Mouse (Mus musculus): ENCODE data around the gene Pde9a.

Gene Pde9a

DNA sequence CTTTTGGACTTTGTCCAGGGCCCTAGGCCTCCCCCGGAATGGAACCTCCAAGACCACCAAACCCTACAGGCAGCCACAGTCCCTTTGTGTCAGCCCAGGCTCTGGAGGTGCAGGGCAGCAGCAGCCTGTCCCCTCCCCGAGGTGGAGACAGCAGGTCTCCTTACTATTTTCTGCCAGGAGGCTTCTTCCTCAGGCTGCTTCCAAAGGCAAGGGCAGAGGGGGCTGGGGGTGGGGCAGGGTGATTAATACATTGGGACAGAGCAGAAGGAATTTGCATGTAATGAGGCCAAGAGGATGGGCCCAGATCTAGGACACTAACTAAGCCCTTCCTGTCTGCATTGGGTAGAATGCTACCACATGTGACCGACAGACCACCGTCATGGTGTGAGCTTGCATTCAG, 74.4 kb downstream of the Pde9a start:
- in situ Hi-C loops (cut with MseI, MboI), result no loop called here

DNA sequence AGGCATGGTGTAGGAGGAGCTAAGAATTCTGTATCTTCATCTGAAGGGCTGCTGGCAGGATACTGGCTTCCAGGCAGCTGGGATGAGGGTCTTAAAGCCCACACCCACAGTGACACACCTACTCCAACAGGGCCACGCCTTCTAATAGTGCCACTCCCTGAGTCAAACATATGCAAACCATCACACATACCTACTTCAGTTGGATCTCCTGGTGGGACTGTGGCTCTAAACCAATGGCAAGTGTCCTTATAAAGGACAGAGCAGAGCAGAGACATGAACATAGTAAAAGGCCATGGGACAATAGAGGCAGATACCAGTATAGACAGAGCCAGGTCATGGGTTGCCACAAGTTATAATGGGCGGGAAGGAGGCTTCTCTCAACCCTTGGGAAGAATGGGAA, 76.5 kb downstream of the Pde9a start:
- in situ Hi-C loops (cut with MseI, MboI), result no loop called here

DNA sequence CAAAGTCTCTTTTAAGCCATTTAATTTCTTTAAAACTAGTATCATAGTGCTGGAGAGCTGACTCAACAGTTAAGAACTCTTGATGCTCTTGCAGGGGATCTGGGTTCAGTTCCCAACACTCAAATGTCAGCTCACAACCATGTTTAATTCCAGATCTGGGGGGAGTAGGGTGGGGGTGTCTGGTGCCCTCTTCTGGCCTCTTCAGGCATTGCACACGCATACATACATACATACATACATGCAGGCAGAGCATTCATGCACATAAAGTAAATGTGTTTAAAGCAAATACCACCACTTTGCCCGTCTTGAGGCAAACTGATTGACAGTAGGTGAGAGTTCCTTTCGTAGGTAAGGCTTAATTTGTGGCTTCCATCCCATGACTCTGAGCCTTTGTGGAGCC, 80.8 kb downstream of the Pde9a start:
- in situ Hi-C loops (cut with MseI, MboI), result loop anchor here in 1 of 2 experiments (5.0 kb wide), 1 partner anchor 100 kb away; no protein-coding TSS in a partner anchor

DNA sequence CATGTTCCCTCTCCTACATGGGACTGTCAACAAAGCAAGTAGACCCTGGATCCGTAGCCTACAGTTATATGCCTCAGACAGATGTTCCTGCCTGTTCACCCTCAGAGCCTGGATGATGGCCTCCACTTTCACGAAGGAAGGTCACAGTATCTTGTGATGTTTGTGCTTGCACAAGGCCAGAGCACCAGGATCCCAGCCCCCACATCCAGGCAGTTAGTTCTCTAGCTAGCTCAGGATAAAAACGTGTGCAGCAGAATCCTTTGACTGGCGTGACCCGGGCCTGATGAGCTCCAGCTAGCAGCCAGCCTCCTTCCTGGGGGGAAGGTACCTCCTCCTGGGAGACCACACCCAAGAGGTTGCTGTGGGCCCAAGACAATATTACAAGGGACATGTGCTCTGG, 82.5 kb downstream of the Pde9a start:
- in situ Hi-C loops (cut with MseI, MboI), result loop anchor here in 1 of 2 experiments (5.0 kb wide), 1 partner anchor 101 kb away; no protein-coding TSS in a partner anchor

DNA sequence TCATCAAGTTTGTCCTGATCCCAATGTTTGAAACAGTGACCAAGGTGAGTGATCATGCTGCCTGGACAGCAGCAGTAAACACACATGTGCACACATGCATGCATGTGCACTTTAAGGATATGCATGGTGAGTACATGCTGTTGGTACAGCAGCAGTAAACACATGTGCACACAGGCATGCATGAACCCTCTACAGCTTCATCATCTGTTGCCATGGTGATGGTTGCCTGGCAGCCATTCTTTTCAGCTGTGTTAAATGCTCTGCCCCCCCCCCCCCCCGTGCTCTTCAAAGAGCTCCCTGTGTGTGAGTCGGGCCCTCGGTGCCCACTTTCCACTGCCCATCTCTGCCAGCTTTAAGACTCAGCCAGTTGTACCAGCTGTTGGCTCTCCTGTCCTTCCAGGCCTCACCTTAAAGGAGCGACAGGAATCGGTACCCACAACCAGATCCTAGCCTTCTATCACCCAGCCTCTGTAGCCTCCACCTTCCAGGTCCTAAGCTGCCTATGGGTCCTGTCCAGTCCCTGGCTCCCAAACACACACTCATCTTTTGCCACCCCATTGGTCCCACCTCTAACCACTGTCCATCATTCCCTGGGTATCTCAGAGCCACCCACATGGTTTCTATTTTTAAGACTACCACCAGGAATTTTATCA, 84.9 kb downstream of the Pde9a start:
- in situ Hi-C loops (cut with MseI, MboI), result no loop called here

DNA sequence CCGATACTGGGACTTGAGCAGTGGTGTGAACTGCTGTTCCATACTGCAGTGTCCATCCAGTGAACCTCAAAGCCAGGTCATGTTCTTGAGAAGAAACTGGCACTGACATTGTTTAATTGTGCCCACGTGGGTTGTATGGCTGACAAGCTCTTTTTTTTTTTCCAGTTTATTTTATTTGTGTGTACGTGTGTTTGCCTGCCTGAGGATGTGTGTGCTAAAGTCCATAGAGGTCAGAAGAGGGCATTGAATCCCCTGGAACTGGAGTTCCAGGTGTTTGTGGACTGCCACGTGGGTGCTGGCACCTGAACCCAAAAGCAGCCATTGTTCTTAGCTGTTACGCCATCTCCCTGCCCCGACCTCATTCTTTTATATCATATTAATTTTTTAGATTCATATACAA, 88.4 kb downstream of the Pde9a start:
- in situ Hi-C loops (cut with MseI, MboI), result no loop called here

DNA sequence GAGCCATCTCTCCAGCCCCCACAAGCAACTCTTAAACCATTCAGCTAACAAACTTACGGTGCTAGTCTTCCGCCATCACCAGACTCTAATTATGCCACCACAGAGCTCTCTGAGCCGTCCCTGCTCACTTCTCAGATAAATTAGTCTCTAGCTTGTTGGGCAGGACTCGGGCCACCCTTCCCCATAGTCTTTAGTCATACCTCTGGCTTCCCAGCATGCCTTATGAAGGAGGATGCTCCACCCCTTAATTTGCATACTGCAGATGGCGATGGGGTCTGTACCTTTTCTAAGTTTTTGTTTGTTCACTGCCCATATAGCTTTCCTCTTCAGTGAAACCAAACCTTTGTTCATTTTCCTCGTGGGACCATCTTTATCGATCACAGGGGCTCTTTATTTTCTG, 92.6 kb downstream of the Pde9a start:
- in situ Hi-C loops (cut with MseI, MboI), result no loop called here

DNA sequence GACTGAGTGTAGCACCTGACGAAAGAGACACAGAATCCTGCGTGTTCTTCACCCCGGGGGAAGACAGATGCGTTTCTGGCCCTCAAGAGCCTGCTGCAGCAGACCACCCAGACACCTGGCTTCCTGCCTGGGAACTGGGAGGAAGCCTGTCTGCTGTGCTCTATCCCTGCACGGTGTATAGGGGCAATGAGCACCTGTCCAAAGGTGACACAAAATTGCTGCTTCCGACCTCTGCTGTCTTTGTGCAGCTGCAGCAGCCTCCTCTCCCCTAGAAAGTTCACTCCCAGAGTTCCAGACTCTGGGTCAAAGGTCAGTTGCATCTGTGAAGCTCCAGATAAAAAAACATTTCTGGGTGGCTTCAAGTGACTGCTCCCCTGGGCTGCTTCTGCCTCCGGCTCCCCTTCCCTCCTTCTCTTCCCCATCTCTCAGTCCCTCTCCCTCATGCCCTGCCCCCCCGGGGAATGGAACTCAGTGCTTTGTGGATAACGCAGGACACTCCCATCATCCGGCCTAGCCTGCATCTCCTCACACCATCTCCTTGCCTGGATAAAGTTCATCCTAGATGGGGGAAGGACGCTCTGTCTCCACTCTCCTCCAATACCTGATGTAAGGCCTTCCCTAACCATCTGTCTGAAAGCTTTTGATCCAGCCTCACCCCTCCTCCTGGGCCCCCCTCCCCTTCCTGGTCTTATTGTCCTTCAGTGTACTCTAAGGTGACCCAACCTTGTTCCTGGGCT, 93.3 kb downstream of the Pde9a start:
- in situ Hi-C loops (cut with MseI, MboI), result no loop called here

DNA sequence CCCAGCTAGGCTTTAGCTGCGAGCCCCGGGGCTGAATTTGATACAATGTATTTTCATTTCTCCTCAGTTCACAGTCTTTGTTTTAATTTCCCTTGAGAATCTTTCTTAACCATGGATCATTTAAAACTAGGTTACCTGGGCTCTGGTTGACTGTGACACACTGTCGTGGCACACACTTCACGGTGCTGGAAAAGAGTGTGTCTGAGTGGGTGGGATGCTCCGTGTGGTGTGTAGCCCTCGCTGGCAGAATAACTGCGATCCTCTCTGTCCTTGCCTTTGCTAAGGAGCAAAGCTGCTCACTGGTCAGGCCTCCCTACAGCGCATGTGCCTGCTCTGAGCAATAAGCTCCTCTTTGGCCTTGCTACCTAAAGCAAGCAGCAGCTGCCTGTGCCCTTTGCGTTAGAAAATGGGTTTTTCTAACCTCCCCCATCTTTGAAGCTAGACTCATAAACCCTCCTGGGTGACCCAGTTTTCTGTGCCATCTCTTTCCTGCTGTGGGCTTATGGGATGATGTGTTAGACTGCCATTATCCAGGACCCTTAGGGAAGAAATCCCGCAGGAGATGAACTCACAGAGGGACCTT, 100.7 kb downstream of the Pde9a start:
- in situ Hi-C loops (cut with MseI, MboI), result loop anchor here (10.0 kb wide), 2 partner anchors 142 to 152 kb away; no protein-coding TSS in a partner anchor

DNA sequence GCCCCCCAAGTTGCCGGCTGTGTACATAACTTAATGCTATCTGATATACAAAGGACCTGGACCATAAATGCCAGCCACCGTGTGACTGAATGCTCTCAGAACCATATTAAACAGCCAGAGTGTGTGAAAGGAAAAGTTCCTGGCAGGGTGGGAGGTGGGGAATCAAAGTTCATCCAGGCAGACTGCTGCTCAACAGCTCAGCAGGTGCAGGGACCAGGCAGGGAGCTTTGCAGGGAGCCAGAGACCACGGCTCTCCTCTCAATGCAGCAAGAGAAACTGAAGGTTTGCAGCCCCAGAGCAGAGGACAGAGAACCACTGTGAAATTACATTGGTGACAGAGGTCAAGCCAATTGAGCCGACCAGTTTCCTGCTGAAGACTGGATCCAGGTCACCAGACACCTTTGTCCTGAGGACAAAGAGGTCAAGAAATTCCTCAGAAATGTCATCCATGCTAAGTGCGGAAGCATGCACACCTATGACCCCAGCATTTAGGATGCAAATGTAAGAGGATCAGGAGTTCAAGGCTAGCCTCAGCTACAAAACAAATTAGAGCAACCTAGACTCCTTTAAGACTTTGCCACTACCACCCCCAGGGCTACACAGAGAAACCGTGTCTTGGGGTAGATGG, 101.5 kb downstream of the Pde9a start:
- in situ Hi-C loops (cut with MseI, MboI), result loop anchor here (10.0 kb wide), 2 partner anchors 143 to 153 kb away; no protein-coding TSS in a partner anchor

DNA sequence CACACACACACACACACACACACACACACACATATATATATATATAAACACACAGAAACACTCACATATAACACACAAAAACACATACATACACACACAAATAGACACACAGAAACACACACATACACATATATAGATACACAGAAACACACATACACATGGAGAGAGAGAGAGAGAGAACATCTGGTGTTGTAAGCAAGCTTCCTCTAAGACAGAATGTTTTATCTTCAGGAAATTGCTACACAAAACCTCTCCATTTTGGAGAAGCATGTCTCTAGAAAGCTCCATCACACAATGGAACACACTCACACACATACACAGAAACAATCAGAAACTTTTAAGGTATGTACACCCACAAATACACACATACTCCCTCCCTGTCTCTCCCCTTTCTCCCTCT, 105.3 kb downstream of the Pde9a start:
- in situ Hi-C loops (cut with MseI, MboI), result loop anchor here (5.0 kb wide), 1 partner anchor 114 kb away; no protein-coding TSS in a partner anchor

DNA sequence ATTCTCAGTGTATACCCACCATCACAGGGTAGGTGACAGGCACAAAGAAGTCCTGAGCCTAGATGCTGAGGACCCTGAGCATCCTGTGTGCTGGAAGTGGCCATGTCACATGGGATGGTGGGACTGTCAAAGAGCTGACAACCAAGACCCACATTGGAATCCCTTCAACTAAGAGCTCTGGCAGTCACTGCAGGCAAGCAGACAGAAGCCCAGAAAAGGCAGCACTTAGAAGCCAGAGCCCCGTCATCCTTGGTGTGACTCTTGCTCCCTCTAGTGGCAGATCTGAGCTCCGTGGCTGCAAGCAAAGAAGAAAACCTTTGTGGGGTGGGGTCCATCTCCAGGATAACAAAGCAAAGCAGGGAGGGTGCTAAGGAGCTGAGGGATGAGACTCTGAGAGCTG, 106.4 kb downstream of the Pde9a start:
- in situ Hi-C loops (cut with MseI, MboI), result loop anchor here (5.0 kb wide), 1 partner anchor 115 kb away; no protein-coding TSS in a partner anchor

DNA sequence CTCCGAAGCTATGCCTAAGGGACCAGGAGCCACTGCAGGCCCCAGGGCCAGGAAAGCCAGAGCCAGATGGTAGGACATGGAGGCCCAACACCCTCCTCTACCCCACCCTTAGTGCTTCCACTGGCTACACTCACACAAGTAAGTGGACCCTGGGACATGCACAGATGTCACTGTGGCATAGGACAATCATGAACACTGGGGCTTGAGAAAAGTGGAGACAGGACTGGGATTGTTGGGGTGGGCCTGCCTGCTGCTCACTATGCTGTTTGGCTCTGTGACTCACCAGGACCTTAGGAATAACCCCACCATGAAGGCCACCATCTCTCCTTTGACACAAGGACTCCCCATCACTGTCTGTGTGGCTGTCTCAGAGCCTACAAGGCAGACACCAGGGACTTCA, 109.0 kb downstream of the Pde9a start:
- in situ Hi-C loops (cut with MseI, MboI), result loop anchor here (5.0 kb wide), 1 partner anchor 118 kb away; no protein-coding TSS in a partner anchor

DNA sequence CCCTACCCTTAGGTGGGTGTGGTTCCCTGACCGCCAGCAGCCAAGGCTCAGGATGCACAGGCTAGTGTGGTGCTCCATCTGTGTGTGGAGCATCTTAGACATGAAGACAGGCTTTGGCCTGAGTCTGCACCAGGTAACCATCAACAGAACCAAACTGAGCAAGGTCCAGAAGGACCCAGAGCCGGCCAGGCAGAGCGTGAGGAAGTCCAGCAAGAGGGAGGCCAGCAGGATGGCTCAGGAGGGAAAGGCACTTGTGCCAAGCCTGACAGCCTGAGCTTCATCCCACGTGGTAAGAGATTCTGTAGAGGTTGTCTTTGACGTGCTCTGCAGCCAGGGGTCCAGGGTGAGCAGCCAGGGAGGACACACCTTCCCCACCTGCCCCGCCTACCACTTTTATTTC, 111.7 kb downstream of the Pde9a start:
- in situ Hi-C loops (cut with MseI, MboI), result no loop called here

DNA sequence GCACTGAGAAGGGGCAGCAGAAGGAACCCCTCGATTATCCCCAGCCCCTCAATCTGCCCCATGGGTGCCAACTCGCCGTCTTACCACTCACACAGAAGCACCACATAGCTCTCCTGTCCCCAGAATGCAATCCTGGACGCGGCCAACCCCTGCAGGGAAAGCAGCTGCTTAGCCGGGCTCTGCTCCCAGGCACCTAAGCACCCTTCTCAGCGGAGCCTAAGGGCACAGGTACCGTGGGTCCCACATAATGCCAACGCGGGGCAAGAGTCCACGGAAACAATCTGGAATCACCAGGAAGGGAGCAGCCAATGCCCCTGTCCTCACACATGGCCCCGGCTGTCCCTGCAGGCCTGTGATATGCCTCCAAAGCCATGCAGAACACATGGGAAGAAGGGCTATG, 113.7 kb downstream of the Pde9a start:
- in situ Hi-C loops (cut with MseI, MboI), result no loop called here

DNA sequence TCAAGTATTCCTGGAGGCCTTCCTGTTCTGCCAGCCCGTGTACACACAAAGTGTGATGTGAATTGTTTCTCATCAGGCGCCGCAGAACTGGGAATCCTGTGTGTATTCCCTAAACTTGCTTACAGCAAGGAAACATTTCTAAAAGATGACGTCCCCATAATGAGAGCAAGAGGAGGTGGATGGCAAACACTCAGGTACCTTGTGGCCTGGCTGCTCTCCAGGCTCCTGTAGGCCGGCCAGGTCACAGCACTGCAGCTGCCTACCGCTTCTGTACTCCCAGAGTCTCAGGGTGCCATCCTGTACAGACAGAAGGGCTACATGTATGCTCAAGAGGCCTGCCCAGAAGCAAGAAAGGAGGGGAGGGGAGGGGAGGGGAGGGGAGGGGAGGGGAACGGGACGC, 114.4 kb downstream of the Pde9a start:
- in situ Hi-C loops (cut with MseI, MboI), result no loop called here

DNA sequence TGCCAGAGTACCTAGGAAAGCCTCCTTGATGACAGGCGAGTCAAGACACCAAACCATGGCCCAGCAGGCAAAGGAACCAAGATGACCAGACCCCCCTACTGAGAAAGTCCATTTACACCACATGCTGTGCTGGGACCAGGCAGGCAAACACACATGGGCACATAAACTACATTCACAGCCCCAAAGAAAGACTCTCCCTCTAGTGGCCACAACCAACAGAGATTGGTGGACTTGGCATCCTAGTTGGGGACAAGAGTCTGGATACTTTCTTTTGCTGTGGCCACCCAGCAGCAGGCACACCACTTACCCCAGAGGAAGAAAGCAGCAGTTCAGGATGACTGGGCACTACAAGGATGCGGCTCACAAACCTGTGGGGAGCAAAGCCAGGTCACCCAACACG, 114.9 kb downstream of the Pde9a start:
- in situ Hi-C loops (cut with MseI, MboI), result no loop called here

DNA sequence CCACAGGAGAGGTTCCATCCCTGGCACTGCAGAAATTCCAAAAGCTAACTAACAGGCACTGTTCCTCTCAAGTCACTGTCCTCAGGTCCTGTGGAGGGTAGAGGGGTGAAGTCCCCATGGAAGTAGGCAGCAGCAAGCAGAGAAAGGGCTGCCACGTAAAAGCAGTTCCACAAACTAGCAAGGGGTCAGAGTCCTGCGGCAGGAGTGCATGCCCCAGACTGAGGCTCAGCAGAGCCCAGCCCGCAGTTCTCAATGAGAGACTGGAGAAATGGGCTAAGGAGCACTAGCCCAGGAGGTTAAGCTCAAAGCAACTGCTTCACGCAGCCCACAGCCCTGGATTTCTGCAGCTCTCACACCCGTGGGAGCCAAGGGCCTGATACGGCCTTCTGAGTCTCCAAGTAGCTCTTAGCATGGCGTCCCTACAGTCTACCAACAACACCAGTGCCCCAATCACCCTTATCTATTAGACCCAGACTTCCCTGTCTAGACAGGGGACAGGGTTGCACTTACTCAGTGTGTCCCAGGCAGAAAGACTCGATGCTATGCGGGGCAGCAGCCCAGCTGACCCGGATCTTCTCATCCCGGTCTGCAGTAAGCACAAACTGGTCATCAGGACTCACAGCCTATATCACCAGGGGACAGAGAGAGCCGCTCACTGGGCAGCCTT, 116.4 kb downstream of the Pde9a start:
- in situ Hi-C loops (cut with MseI, MboI), result no loop called here

DNA sequence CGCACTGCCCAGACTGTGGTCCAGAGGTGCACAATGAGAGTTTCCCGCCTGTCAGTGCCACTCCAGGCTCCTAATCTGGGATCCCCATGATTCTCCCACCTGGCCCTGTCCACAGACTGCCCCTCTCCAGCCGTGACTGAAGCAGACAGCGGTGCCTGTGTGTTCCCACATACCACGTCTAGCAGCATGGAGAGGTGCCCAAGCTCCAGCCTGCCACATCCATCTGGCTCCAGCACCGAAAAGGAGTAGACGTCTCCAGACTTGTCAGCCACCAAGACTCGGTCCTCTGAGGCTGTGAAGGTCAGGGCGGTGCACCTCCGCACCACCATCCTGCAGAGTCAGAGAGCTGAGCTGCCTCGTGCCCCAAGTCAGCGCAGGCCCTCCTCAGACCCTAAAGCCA, 117.3 kb downstream of the Pde9a start:
- in situ Hi-C loops (cut with MseI, MboI), result no loop called here

DNA sequence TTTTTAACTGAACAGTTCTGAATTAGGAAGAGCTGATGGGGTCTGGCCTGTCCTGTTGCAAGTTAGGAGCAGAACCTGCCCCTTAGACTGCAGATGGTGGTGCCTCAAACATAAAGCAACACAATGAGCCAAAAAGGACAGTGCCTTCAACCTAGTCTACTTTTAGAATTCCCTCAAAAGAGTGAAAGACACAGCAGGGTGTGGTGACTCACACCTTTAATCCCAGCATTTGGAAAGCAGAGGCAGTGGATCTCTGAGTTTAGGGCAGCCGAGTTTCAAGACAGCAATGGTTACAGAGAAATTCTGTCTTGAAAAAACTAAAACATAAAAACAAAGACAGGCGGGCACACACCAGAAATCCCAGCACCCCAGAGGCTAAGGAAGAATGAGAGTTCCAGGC, 117.9 kb downstream of the Pde9a start:
- in situ Hi-C loops (cut with MseI, MboI), result no loop called here

DNA sequence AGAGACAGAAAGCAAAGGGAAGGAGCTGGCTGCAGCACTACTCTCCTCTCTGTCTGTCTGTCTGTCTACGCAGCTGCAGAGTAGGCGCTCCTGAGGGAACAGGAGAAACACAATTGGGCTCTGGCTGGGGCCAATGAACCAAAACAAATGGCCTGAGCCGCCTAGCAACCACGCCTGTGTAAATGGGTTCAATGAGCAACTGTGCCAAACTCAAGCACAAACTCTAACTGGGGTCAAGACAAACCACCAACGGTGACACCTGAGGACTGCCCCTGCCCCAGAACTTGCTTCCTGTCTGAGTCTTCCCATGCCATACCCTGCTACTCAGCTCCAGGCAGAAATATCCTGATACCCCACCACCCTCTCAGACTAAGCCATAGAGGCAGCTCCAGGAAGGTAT, 119.0 kb downstream of the Pde9a start:
- in situ Hi-C loops (cut with MseI, MboI), result no loop called here

DNA sequence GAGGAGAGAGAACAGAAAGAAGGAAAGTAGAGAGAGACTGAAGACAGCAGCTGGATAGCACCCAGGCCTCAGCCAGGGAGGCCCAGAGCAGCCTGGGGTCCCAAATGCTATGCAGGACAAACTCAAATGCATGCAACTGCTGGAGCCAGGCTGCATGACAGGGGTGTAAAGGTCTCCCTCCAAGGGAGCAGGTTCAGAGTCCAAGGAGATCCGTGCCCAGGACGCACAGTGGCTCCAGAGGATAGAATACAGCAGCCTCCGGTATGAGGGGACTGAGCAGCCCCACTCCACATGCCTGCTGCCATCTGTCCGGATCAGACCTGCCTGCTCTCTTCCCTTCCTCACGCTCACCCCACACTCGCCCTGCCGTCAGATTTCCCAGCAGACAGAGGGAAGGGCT, 120.3 kb downstream of the Pde9a start:
- in situ Hi-C loops (cut with MseI, MboI), result no loop called here
